Mouse (Mus musculus) CH12F3 (cell line): ENCODE results near the gene A530032D15Rik.
"Not testable (repeated sequence)": the region's sequence is repeated elsewhere in the genome, so short reads cannot be mapped to it uniquely, and the experiment has no call there.

Experiments
- in situ Hi-C: fragments of 300-500 bp; cut with MboI; formaldehyde crosslinking; loops from 2 replicates; pipeline ENCODE4 v1.14.3; 2020; ENCODE audit warnings: low sequenced_read_pairs

The A530032D15Rik gene

DNA sequence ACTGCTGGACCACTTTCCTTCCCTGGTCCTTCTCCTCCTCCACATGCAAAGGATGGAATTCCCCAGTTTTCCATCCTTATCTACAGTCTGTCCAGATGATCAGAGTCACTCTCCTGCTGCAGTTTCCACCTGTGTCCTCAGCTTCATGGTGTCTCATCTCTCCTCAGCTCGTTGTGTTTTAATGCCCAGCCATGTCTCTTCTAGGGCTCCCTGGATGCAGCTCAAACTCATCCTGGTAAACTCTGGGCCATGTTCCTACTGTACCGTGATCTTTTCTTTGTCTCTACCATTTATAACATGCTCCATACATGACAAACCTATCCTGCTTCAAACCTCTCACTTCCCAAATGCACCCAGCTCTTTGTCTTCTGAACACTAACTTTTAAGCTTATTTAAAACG is 38.0 kb downstream of the A530032D15Rik start:
- in situ Hi-C loops = not testable (repeated sequence)

DNA sequence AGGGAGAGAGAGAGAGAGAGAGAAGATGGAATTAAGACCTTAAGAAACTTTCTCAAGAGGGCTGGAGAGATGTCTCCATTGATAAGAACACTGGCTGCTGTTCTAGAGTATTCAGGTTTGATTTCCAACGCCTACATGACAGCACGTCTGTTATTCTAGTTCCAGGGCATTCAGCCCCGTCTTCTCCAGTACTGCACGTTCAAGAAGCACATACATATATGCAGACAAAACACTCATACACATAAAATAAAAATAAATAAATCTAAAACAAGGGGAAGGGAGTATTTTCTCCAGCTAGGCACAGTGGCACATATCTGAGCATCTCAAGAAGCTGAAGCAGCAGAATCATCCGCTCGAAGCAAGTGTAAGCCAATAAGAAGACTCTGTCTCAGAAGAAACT is 73.9 kb downstream of the A530032D15Rik start:
- in situ Hi-C loops = not testable (repeated sequence)

DNA sequence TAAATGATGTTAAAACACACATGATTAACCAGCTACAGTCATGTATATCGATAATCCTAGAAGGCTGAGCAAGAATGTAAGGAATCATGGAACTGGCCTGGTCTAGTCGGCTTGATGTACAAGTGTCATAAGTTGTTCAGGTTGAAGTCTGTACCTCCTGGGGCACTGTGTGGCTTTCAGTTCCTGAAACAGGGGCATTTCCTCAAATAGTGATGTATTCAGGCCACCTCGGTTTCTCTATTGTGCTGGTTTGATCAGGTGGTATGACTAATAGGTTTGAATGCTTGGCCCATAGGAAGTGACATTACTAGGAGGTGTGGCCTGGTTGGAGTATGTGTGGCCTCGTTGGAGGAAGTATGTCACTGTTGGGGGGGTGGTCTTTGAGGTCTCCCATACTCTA is 75.3 kb downstream of the A530032D15Rik start:
- in situ Hi-C loops = not testable (repeated sequence)

DNA sequence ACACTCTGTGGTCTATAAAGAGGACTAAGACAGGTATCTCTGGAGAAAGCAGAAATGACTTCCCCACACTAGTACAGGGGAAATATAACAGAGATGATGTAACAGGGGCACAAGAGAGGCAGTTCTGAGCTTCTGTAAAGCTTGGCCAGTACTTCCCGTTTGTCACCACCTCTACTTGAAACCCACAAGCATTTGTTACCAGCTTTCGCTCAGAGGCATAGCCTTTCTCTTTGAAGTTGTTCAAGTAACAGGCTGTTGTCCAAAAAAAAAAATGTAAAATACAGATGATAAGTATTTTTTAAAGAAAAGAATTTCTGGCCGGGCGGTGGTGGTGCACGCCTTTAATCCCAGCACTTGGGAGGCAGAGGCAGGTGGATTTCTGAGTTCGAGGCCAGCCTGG is 76.0 kb downstream of the A530032D15Rik start:
- in situ Hi-C loops = not testable (repeated sequence)
